12 mouse cellular contexts compared by ENCODE assay signal in genomic region chr1:54827351-54827750, GRCm38 (mm10).
DNase-seq lines count a peak whose midpoint lies in the region; ATAC-seq and TF ChIP-seq lines count a peak whose summit lies in the region.
"Had no signal": no experiment of that assay in that cellular context is flagged by ENCODE, and none has a peak within 500 bp of the region (broad histone marks: within the 10 kb centered on the region; RNA-seq: fewer than 3 reads in every experiment).

No protein-coding gene starts in this region.

- no peaks in the 10 kb centered on the region for H3K9me3 ChIP-seq in heart, embryonic 16.5 days (replicated peaks; ENCODE audit: control insufficient read depth, low read length)
- H3K9me3 ChIP-seq in heart, embryonic 11.5 days (replicated peaks; ENCODE audit: control insufficient read depth, low read length), result no peaks in the 10 kb centered on the region
- no peaks in the 10 kb centered on the region for H3K9me3 ChIP-seq in embryonic facial prominence, embryonic 10.5 days
- H3K9me3 ChIP-seq: forebrain, embryonic 12.5 days; hindbrain, embryonic 13.5 days had no signal

- no peaks in the 10 kb centered on the region for H3K79me2 ChIP-seq in liver, adult 2 months (ENCODE audit: control insufficient read depth, insufficient read depth, low read length)

- no peak overlapping the region for H3K4me2 ChIP-seq in heart, embryonic 16.5 days (ENCODE audit: low read depth, low read length)
- H3K4me2 ChIP-seq in heart, embryonic 11.5 days, result no peak overlapping the region
- H3K4me2 ChIP-seq: forebrain, embryonic 12.5 days; hindbrain, embryonic 13.5 days; liver, embryonic 11.5 days had no signal

- no peaks in the 10 kb centered on the region for H3K27me3 ChIP-seq in heart, embryonic 16.5 days (ENCODE audit: control insufficient read depth, insufficient read depth, low read length)
- H3K27me3 ChIP-seq in heart, embryonic 11.5 days (ENCODE audit: control insufficient read depth, insufficient read depth, low read length), result no peaks in the 10 kb centered on the region
- H3K27me3 ChIP-seq in liver, adult 2 months (ENCODE audit: control insufficient read depth, insufficient read depth, low read length), result no peaks in the 10 kb centered on the region
- no peaks in the 10 kb centered on the region for H3K27me3 ChIP-seq in embryonic facial prominence, embryonic 10.5 days (replicated peaks; ENCODE audit: low read depth, poor library complexity, severe bottlenecking)
- H3K27me3 ChIP-seq: forebrain, embryonic 12.5 days; hindbrain, embryonic 13.5 days; Patski had no signal

- no peak overlapping the region for H3K4me3 ChIP-seq in gastrocnemius, adult 2 months
- H3K4me3 ChIP-seq in heart, embryonic 16.5 days (ENCODE audit: low read length), result no peak overlapping the region
- no peak overlapping the region for H3K4me3 ChIP-seq in heart, embryonic 11.5 days (ENCODE audit: low read depth, low read length)
- no peak overlapping the region for H3K4me3 ChIP-seq in liver, adult 2 months (ENCODE audit: insufficient read depth, low read depth, low read length)
- H3K4me3 ChIP-seq in embryonic facial prominence, embryonic 10.5 days, result no peak overlapping the region
- H3K4me3 ChIP-seq: erythroblast, embryonic 14.5 days; forebrain, embryonic 12.5 days; hindbrain, embryonic 13.5 days had no signal

- H3K36me3 ChIP-seq in heart, embryonic 16.5 days (ENCODE audit: control insufficient read depth, insufficient read depth), result no peaks in the 10 kb centered on the region
- H3K36me3 ChIP-seq in heart, embryonic 11.5 days (ENCODE audit: control insufficient read depth, insufficient read depth, low read length), result no peaks in the 10 kb centered on the region
- H3K36me3 ChIP-seq in liver, adult 2 months (ENCODE audit: control insufficient read depth, insufficient read depth, low read length), result no peaks in the 10 kb centered on the region
- no peaks in the 10 kb centered on the region for H3K36me3 ChIP-seq in embryonic facial prominence, embryonic 10.5 days (replicated peaks)
- H3K36me3 ChIP-seq: forebrain, embryonic 12.5 days; hindbrain, embryonic 13.5 days had no signal

- intact Hi-C loops in gastrocnemius, adult 2 months (cut with DNase I), result loop anchor here (5.0 kb wide), 1 partner anchor 70 kb away; no protein-coding TSS in a partner anchor

- no peak overlapping the region; the same call in 1 of the 2 replicates for H3K9ac ChIP-seq in heart, embryonic 16.5 days (ENCODE audit: low read length)
- no peak overlapping the region for H3K9ac ChIP-seq in heart, embryonic 11.5 days (ENCODE audit: low read depth, low read length)
- no peak overlapping the region for H3K9ac ChIP-seq in liver, adult 2 months (ENCODE audit: low read depth, low read length)
- H3K9ac ChIP-seq: forebrain, embryonic 12.5 days; hindbrain, embryonic 13.5 days had no signal

- no peak for DNase-seq in gastrocnemius, adult 2 months
- no peak for DNase-seq in gastrocnemius, adult 18-20 months (ENCODE audit: low spot score)
- DNase-seq in liver, adult 2 months (ENCODE audit: extremely low read depth, low read depth, low spot score), result peak; percentile 14
- DNase-seq in liver, result no peak
- DNase-seq in embryonic facial prominence, embryonic 10.5 days (ENCODE audit: low spot score), result peak; percentile 21

- H3K4me1 ChIP-seq in heart, embryonic 16.5 days (ENCODE audit: control insufficient read depth, insufficient read depth, low read length), result peaks cover 29% of the 10 kb centered on the region
- peaks cover 24% of the 10 kb centered on the region for H3K4me1 ChIP-seq in heart, embryonic 11.5 days (ENCODE audit: control insufficient read depth, insufficient read depth, low read length)
- H3K4me1 ChIP-seq in liver, adult 2 months (ENCODE audit: control insufficient read depth, insufficient read depth, low read length), result peaks cover 12% of the 10 kb centered on the region
- H3K4me1 ChIP-seq in embryonic facial prominence, embryonic 10.5 days, result peaks cover 25% of the 10 kb centered on the region

- H3K27ac ChIP-seq in gastrocnemius, adult 2 months, result peak overlapping the region; percentile 62
- peak overlapping the region; percentile 37; the same call in 1 of the 2 replicates for H3K27ac ChIP-seq in heart, embryonic 16.5 days (ENCODE audit: low read length)
- no peak overlapping the region for H3K27ac ChIP-seq in heart, embryonic 11.5 days (ENCODE audit: low read depth, low read length)
- H3K27ac ChIP-seq in liver, adult 2 months (replicated peaks; ENCODE audit: insufficient read depth, low read depth, low read length), result no peak overlapping the region
- no peak overlapping the region for H3K27ac ChIP-seq in embryonic facial prominence, embryonic 10.5 days (replicated peaks)
- H3K27ac ChIP-seq: forebrain, embryonic 12.5 days; hindbrain, embryonic 13.5 days had no signal

- TF ChIP-seq POLR2A in liver, adult 2 months (IDR thresholded peaks at IDR 0.05; ENCODE audit: extremely low read depth, insufficient read depth, low read length), result no peak

- WGBS in heart, embryonic 16.5 days, result 56% methylated on average over 3 of the region's 3 CpGs
- WGBS in heart, embryonic 11.5 days (ENCODE audit: insufficient replicate concordance), result 66% methylated on average over 3 of the region's 3 CpGs
- 51% methylated on average over 3 of the region's 3 CpGs for WGBS in liver, adult 2 months
- WGBS in embryonic facial prominence, embryonic 10.5 days, result 47% methylated on average over 3 of the region's 3 CpGs

- no peak for ATAC-seq in heart, embryonic 16.5 days (replicated peaks; ENCODE audit: extremely low read depth, insufficient read depth, low FRiP score)
- ATAC-seq in heart, embryonic 11.5 days (replicated peaks; ENCODE audit: insufficient number of reproducible peaks, low FRiP score, low TSS enrichment), result no peak

- TF ChIP-seq CTCF in gastrocnemius, adult 2 months (IDR thresholded peaks at IDR 0.05), result no peak
- TF ChIP-seq CTCF in liver, adult 2 months (IDR thresholded peaks at IDR 0.05; ENCODE audit: low read depth, low read length), result no peak

Comparison
In these comparisons a context has a peak if more than half of its experiments do, and no peak if none do; other contexts are left out.
1. DNase-seq: peak in liver, adult 2 months (single experiment) and embryonic facial prominence, embryonic 10.5 days (single experiment); none in gastrocnemius, adult 2 months (single experiment), gastrocnemius, adult 18-20 months (single experiment) and liver (single experiment).
2. H3K27ac ChIP-seq: peak in gastrocnemius, adult 2 months (single experiment) and heart, embryonic 16.5 days (single experiment); none in heart, embryonic 11.5 days (single experiment), liver, adult 2 months (single experiment) and embryonic facial prominence, embryonic 10.5 days (single experiment).